Mouse (Mus musculus) bone marrow, adult 2 months (tissue): ENCODE results near the gene Olfr1283.

Experiments
- CTCF ChIP-seq: fragments of 200-500 bp; IDR thresholded peaks from 2 replicates; pipeline ENCODE4 v1.5.1; 2011; ENCODE audit warnings: low read length, control low read depth; ENCODE audit not compliant: control insufficient read depth, insufficient read depth
- POLR2A ChIP-seq: fragments of 200-500 bp; IDR thresholded peaks from 2 replicates; pipeline ENCODE4 v1.6.1; 2011; ENCODE audit warnings: low read depth, mild to moderate bottlenecking, control low read depth, low read length, borderline replicate concordance; ENCODE audit not compliant: control insufficient read depth

- TF ChIP-seq CTCF (no peak), POLR2A (no peak)
Observed at GRCm38 (mm10) chr2:111326220-111326619, 40.4 kb upstream of the Olfr1283 start, which contains the start of gene Olfr1281.
